Mouse (Mus musculus) hindbrain, embryonic 11.5 days (tissue): ENCODE results near the gene Gimap4. TPM values are rescaled to one million over a fixed set of nuclear protein-coding genes. Genes with fewer than 3 reads are reported as not detected.

Experiments used
- ATAC-seq: fragments of 200-750 bp; cut with Nextera tagmentation; 2 replicates; pipeline ENCODE4 v1.8.0; 2017; ENCODE audit warnings: mild to moderate bottlenecking, moderate TSS enrichment, moderate library complexity; ENCODE audit not compliant: low FRiP score
- DNase-seq: peaks from one replicate; pipeline ENCODE4 v3.0.0-alpha.2; 2015; ENCODE audit warnings: low spot score
- H3K27ac ChIP-seq: fragments of 300-500 bp; sonication (generic); 2 replicates; pipeline ENCODE4 v1.5.1; 2014; ENCODE audit warnings: mild to moderate bottlenecking, low read depth, low read length
- H3K27me3 ChIP-seq: fragments of 300-500 bp; sonication (generic); 2 replicates; pipeline ENCODE4 v1.6.1; 2014; ENCODE audit warnings: mild to moderate bottlenecking, low read length, moderate library complexity, mixed read lengths; ENCODE audit not compliant: control insufficient read depth, insufficient read depth
- H3K36me3 ChIP-seq: fragments of 300-500 bp; sonication (generic); 2 replicates; pipeline ENCODE4 v1.6.1; 2014; ENCODE audit warnings: mild to moderate bottlenecking, low read length, moderate library complexity, mixed read lengths; ENCODE audit not compliant: control insufficient read depth, insufficient read depth
- H3K4me1 ChIP-seq: fragments of 300-500 bp; sonication (generic); replicated peaks from 2 replicates; pipeline ENCODE4 v1.6.1; 2014; ENCODE audit warnings: low read length, mixed read lengths; ENCODE audit not compliant: control insufficient read depth, insufficient read depth
- H3K4me2 ChIP-seq: fragments of 300-500 bp; sonication (generic); replicated peaks from 2 replicates; pipeline ENCODE4 v1.6.1; 2014; ENCODE audit warnings: mild to moderate bottlenecking, low read depth, low read length
- H3K4me3 ChIP-seq: fragments of 300-500 bp; sonication (generic); 2 replicates; pipeline ENCODE4 v1.5.1; 2014; ENCODE audit warnings: low read depth, low read length
- H3K9ac ChIP-seq: fragments of 300-500 bp; sonication (generic); 2 replicates; pipeline ENCODE4 v1.6.1; 2014; ENCODE audit warnings: low read depth, low read length
- H3K9me3 ChIP-seq: fragments of 300-500 bp; sonication (generic); 2 replicates; pipeline ENCODE4 v1.6.1; 2016; ENCODE audit warnings: low read length; ENCODE audit not compliant: control insufficient read depth
- WGBS: fragments of 180-500 bp; shearing (Covaris S2); extraction: QIAGEN DNeasy Blood & Tissue Kit; methylation state at CpG from one replicate; pipeline ENCODE4 v1.1.7; 2014; 5-methylcytosine and 5-hydroxymethylcytosine counted together
- polyA plus RNA-seq: library from polyadenylated mRNA; unstranded; fragments of >200 nt; fragmentation: Nextera tagmentation; extraction: Ambion mirVana; gene quantifications from 2 replicates; pipeline ENCODE4 v1.2.1, GENCODE M21; 2014

Gene Gimap4
- polyA plus RNA-seq, 1 experiment from 2014 or later = 3.3 TPM

- Histone ChIP-seq H3K9me3 (no peaks in the 10 kb centered on the region), H3K4me2 (no peak overlapping the region), H3K27me3 (no peaks in the 10 kb centered on the region), H3K4me3 (no peak overlapping the region), H3K4me1 (no peaks in the 10 kb centered on the region), H3K36me3 (no peaks in the 10 kb centered on the region), H3K9ac (no peak overlapping the region), H3K27ac (no peak overlapping the region)
- DNase-seq (no peak), ATAC-seq (no peak)
- 71% methylated on average over 2 of the region's 2 CpGs for WGBS
These were observed 14.8 kb upstream of the Gimap4 start for GRCm38 (mm10) chr6:48669446-48669969.

GRCm38 (mm10) chr6:48674291-48675058 lies 9.9 kb upstream of the Gimap4 start:
- 97% methylated on average over 9 of the region's 9 CpGs for WGBS
- no peak overlapping the region for H3K9ac ChIP-seq
- H3K9me3 ChIP-seq = no peaks in the 10 kb centered on the region
- H3K4me1 ChIP-seq = peaks cover 3% of the 10 kb centered on the region; the same call in 1 of the 2 replicates
- ATAC-seq = no peak
- no peak overlapping the region for H3K27ac ChIP-seq
- H3K4me2 ChIP-seq = no peak overlapping the region
- no peak overlapping the region for H3K4me3 ChIP-seq
- no peaks in the 10 kb centered on the region for H3K36me3 ChIP-seq
- DNase-seq = no peak
- no peaks in the 10 kb centered on the region for H3K27me3 ChIP-seq

GRCm38 (mm10) chr6:48675400-48675930 lies 8.9 kb upstream of the Gimap4 start:
- Histone ChIP-seq H3K27me3 (no peaks in the 10 kb centered on the region), H3K27ac (no peak overlapping the region), H3K9me3 (no peaks in the 10 kb centered on the region), H3K4me3 (no peak overlapping the region), H3K9ac (no peak overlapping the region), H3K4me2 (no peak overlapping the region), H3K36me3 (no peaks in the 10 kb centered on the region), H3K4me1 (peaks cover 3% of the 10 kb centered on the region; the same call in 1 of the 2 replicates)
- ATAC-seq (no peak), DNase-seq (no peak)
- 47% methylated on average over 10 of the region's 10 CpGs for WGBS

- no peak within 1 kb of the TSS for H3K27ac ChIP-seq
These were observed 8.2 kb upstream of the Gimap4 start, which contains the start of gene Gimap9 for GRCm38 (mm10) chr6:48675931-48676859. Gene Gimap9 (plus strand): TSS chr6:48676129.

GRCm38 (mm10) chr6:48676860-48677415 lies 7.4 kb upstream of the Gimap4 start:
- peaks cover 3% of the 10 kb centered on the region; the same call in 1 of the 2 replicates for H3K4me1 ChIP-seq
- H3K4me2 ChIP-seq = no peak overlapping the region

More at GRCm38 (mm10) chr6:48675931-48676859, 8.2 kb upstream of the Gimap4 start, which contains the start of gene Gimap9:
- H3K4me1 ChIP-seq = peaks cover 3% of the 10 kb centered on the region; the same call in 1 of the 2 replicates
- H3K9me3 ChIP-seq = no peaks in the 10 kb centered on the region
- H3K36me3 ChIP-seq = no peaks in the 10 kb centered on the region
- no peak for ATAC-seq
- 30% methylated on average over 13 of the region's 13 CpGs for WGBS
- H3K4me2 ChIP-seq = no peak within 1 kb of the TSS; the same call in 1 of the 2 replicates
- no peak within 1 kb of the TSS for H3K9ac ChIP-seq
- H3K4me3 ChIP-seq = no peak within 1 kb of the TSS
- DNase-seq = peak; percentile 12
- no peaks in the 10 kb centered on the region for H3K27me3 ChIP-seq

GRCm38 (mm10) chr6:48677492-48678345 lies 6.6 kb upstream of the Gimap4 start:
- no peak for ATAC-seq
- no peaks in the 10 kb centered on the region for H3K9me3 ChIP-seq
- H3K4me2 ChIP-seq = no peak overlapping the region
- 93% methylated on average over 17 of the region's 17 CpGs for WGBS
- no peak overlapping the region for H3K27ac ChIP-seq
- H3K9ac ChIP-seq = no peak overlapping the region
- H3K36me3 ChIP-seq = no peaks in the 10 kb centered on the region
- no peaks in the 10 kb centered on the region for H3K27me3 ChIP-seq
- H3K4me3 ChIP-seq = no peak overlapping the region
- no peak for DNase-seq
- peaks cover 3% of the 10 kb centered on the region; the same call in 1 of the 2 replicates for H3K4me1 ChIP-seq

More at GRCm38 (mm10) chr6:48676860-48677415, 7.4 kb upstream of the Gimap4 start:
- Histone ChIP-seq H3K4me3 (no peak overlapping the region), H3K27me3 (no peaks in the 10 kb centered on the region), H3K9me3 (no peaks in the 10 kb centered on the region), H3K9ac (no peak overlapping the region), H3K27ac (no peak overlapping the region), H3K36me3 (no peaks in the 10 kb centered on the region)
- 88% methylated on average over 5 of the region's 5 CpGs for WGBS
- no peak for DNase-seq
- ATAC-seq = no peak

- Histone ChIP-seq H3K27ac (no peak overlapping the region), H3K27me3 (no peaks in the 10 kb centered on the region), H3K4me3 (no peak overlapping the region), H3K4me2 (no peak overlapping the region), H3K36me3 (no peaks in the 10 kb centered on the region), H3K9ac (no peak overlapping the region), H3K9me3 (no peaks in the 10 kb centered on the region), H3K4me1 (peaks cover 3% of the 10 kb centered on the region; the same call in 1 of the 2 replicates)
- ATAC-seq (no peak), DNase-seq (no peak)
- WGBS = 85% methylated on average over 4 of the region's 4 CpGs
These were observed 6.0 kb upstream of the Gimap4 start for GRCm38 (mm10) chr6:48678391-48678790.
